Mouse (Mus musculus) MEL (cell line): ENCODE data around the gene Olfr15. TPM values are rescaled to one million over a fixed set of nuclear protein-coding genes. Genes with fewer than 3 reads are reported as not detected.

ENCODE experiments used
- DNase-seq: peaks from one replicate; pipeline ENCODE4 v3.0.0; 2011; ENCODE audit warnings: low read depth, low spot score
- H3K27ac ChIP-seq: 2 replicates; pipeline ENCODE4 v1.5.1; 2012; ENCODE audit warnings: low read depth, mild to moderate bottlenecking, control low read depth, low read length, moderate library complexity; ENCODE audit not compliant: control insufficient read depth
- H3K27me3 ChIP-seq, 2 experiments: fragments of 150-350 bp in 1 of 2; sonication (generic) in 1 of 2; 2 replicates each; pipeline ENCODE4 v1.6.1; 2012; ENCODE audit warnings: low read length in 2 of 2, mild to moderate bottlenecking in 2 of 2, improper control_type of control experiment in 1 of 2, moderate library complexity in 1 of 2; ENCODE audit not compliant: insufficient read depth in 2 of 2, control insufficient read depth in 1 of 2
- H3K36me3 ChIP-seq, 2 experiments: 2 replicates each; pipeline ENCODE4 v1.6.1; 2012 to 2014; ENCODE audit warnings: low read length in 2 of 2, improper control_type of control experiment in 1 of 2, inconsistent platforms in 1 of 2, mild to moderate bottlenecking in 1 of 2; ENCODE audit not compliant: insufficient read depth in 2 of 2, control insufficient read depth in 1 of 2
- H3K4me1 ChIP-seq, 2 experiments: fragments of 150-350 bp in 1 of 2; sonication (generic) in 1 of 2; 2 replicates each; pipeline ENCODE4 v1.6.1; 2012; ENCODE audit warnings: low read length in 2 of 2, improper control_type of control experiment in 1 of 2, mild to moderate bottlenecking in 1 of 2; ENCODE audit not compliant: insufficient read depth in 2 of 2, control insufficient read depth in 1 of 2
- H3K4me3 ChIP-seq, 2 experiments: fragments of 150-350 bp in 1 of 2; sonication (generic) in 1 of 2; 2 replicates each; pipeline ENCODE4 v1.5.1; 2012; ENCODE audit warnings: low read depth in 2 of 2, low read length in 2 of 2, mild to moderate bottlenecking in 2 of 2, moderate library complexity in 2 of 2, control low read depth in 1 of 2, improper control_type of control experiment in 1 of 2; ENCODE audit not compliant: control insufficient read depth in 1 of 2, insufficient read depth in 1 of 2
- H3K79me2 ChIP-seq: 2 replicates; pipeline ENCODE4 v1.6.1; 2012; ENCODE audit warnings: mild to moderate bottlenecking, low read length, moderate library complexity; ENCODE audit not compliant: control insufficient read depth, poor library complexity, insufficient read depth
- H3K9ac ChIP-seq: 2 replicates; pipeline ENCODE4 v1.6.1; 2012; ENCODE audit warnings: low read depth, mild to moderate bottlenecking, control low read depth, low read length, moderate library complexity; ENCODE audit not compliant: control insufficient read depth, poor library complexity, severe bottlenecking
- H3K9me3 ChIP-seq: fragments of 150-350 bp; sonication (generic); replicated peaks from 2 replicates; pipeline ENCODE4 v1.6.1; 2012; ENCODE audit warnings: mild to moderate bottlenecking, low read length, improper control_type of control experiment, moderate library complexity; ENCODE audit not compliant: insufficient read depth
- BHLHE40 ChIP-seq: IDR thresholded peaks from 2 replicates; pipeline ENCODE4 v1.6.1; 2012; ENCODE audit warnings: low read depth, mild to moderate bottlenecking, inconsistent platforms, low read length, improper control_type of control experiment, borderline replicate concordance
- CHD2 ChIP-seq: IDR thresholded peaks from 2 replicates; pipeline ENCODE4 v1.6.1; 2011; ENCODE audit warnings: low read length, improper control_type of control experiment
- ELF1 ChIP-seq: IDR thresholded peaks from 2 replicates; pipeline ENCODE4 v1.6.1; 2014; ENCODE audit warnings: low read depth, mild to moderate bottlenecking, inconsistent platforms, low read length, improper control_type of control experiment, moderate library complexity
- JUND ChIP-seq: IDR thresholded peaks from 2 replicates; pipeline ENCODE4 v1.6.1; 2011; ENCODE audit warnings: low read depth, mild to moderate bottlenecking, improper control_type of control experiment, low read length
- MAFK ChIP-seq: IDR thresholded peaks from 2 replicates; pipeline ENCODE4 v1.6.1; 2011; ENCODE audit warnings: low read depth, mild to moderate bottlenecking, low read length, improper control_type of control experiment, borderline replicate concordance
- MAX ChIP-seq: IDR thresholded peaks from 2 replicates; pipeline ENCODE4 v1.6.1; 2011; ENCODE audit warnings: low read length, improper control_type of control experiment
- MEF2A ChIP-seq: IDR thresholded peaks from 2 replicates; pipeline ENCODE4 v1.6.1; 2014; ENCODE audit warnings: low read depth, mild to moderate bottlenecking, inconsistent platforms, low read length, improper control_type of control experiment; ENCODE audit not compliant: poor library complexity, insufficient replicate concordance, severe bottlenecking; ENCODE audit errors: extremely low read depth
- MXI1 ChIP-seq: IDR thresholded peaks from 2 replicates; pipeline ENCODE4 v1.6.1; 2011; ENCODE audit warnings: mild to moderate bottlenecking, low read depth, low read length, improper control_type of control experiment
- MYC ChIP-seq: IDR thresholded peaks from 2 replicates; pipeline ENCODE4 v1.6.1; 2011; ENCODE audit warnings: low read depth, mild to moderate bottlenecking, low read length, improper control_type of control experiment, moderate library complexity
- POLR2AphosphoS2 ChIP-seq: IDR thresholded peaks from 2 replicates; pipeline ENCODE4 v1.6.1; 2011; ENCODE audit warnings: low read length, improper control_type of control experiment
- POLR2AphosphoS5 ChIP-seq: IDR thresholded peaks from 2 replicates; pipeline ENCODE4 v1.6.1; 2012; ENCODE audit warnings: low read depth, borderline replicate concordance, mild to moderate bottlenecking, inconsistent platforms, low read length, moderate library complexity, mixed read lengths
- RAD21 ChIP-seq: IDR thresholded peaks from 2 replicates; pipeline ENCODE4 v1.6.1; 2011; ENCODE audit warnings: mild to moderate bottlenecking, low read depth, low read length, improper control_type of control experiment
- RCOR1 ChIP-seq: IDR thresholded peaks from 2 replicates; pipeline ENCODE4 v1.6.1; 2012; ENCODE audit warnings: low read depth, mild to moderate bottlenecking, inconsistent platforms, low read length, improper control_type of control experiment
- SIN3A ChIP-seq: IDR thresholded peaks from 2 replicates; pipeline ENCODE4 v1.6.1; 2012; ENCODE audit warnings: low read length, improper control_type of control experiment, inconsistent platforms
- SMC3 ChIP-seq: IDR thresholded peaks from 2 replicates; pipeline ENCODE4 v1.6.1; 2011; ENCODE audit warnings: low read depth, low read length, improper control_type of control experiment
- TCF12 ChIP-seq: IDR thresholded peaks from 2 replicates; pipeline ENCODE4 v1.6.1; 2014; ENCODE audit warnings: low read depth, mild to moderate bottlenecking, inconsistent platforms, low read length, improper control_type of control experiment, moderate library complexity
- ZMIZ1 ChIP-seq: IDR thresholded peaks from 2 replicates; pipeline ENCODE4 v1.6.1; 2012; ENCODE audit warnings: low read depth, mild to moderate bottlenecking, inconsistent platforms, low read length, improper control_type of control experiment, moderate library complexity
- polyA plus RNA-seq, 2 experiments: library from polyadenylated mRNA; stranded (reverse) in 1 of 2; unstranded in 1 of 2; fragments of >175 nt in 1 of 2; fragments of >200 nt in 1 of 2; gene quantifications; 2 replicates each; pipeline versions ENCODE4 v1.2.1 to v1.2.4; 2012; ENCODE audit warnings: low replicate concordance in 2 of 2, low read depth in 1 of 2; ENCODE audit not compliant: insufficient read length in 2 of 2, insufficient read depth in 1 of 2, missing spikeins in 1 of 2
- total RNA-seq: library from RNA; depleted of rRNA; stranded (reverse); fragments of 300-350 nt; gene quantifications from 2 replicates; pipeline ENCODE4 v1.2.3, GENCODE M21; 2012; rRNA removed

Gene Olfr15
- total and polyA plus RNA-seq, 3 experiments = not detected

DNA sequence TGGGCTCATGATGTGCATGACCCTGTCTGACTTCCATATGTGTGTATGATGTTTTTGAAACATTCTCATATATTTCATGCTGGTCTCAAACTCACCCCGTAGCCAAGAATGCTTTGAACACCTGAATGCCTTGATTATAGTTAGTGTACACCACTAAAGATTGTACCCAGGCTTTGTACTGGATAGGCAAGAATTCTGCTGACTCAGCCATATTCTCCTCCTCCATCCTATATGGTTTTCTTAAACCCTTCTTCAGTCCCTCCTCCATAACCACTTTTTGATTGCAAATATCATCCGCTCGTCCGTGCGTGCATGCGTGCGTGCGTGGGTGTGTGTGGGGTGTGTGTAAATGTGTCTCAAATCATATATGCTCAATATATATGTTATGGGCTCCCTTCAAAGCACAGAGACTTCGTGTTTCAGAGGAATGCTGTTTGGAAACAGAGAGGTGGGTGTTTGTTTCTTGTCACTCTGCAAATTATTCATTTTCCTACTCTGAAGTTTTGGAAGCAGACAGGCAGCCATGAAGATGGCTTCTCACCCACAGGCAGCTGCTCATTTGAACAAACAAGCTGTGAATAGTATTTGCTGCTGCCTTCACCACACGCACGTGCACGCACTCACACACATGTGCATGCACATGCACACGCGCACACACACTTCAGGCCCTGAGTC lies 61.1 kb downstream of the Olfr15 start:
- Histone ChIP-seq H3K36me3 (peaks cover 2 to 13% of the 10 kb centered on the region in 2 experiments), H3K27me3 (no peaks in the 10 kb centered on the region), H3K9me3 (no peaks in the 10 kb centered on the region), H3K9ac (no peak overlapping the region), H3K4me1 (peaks cover 0 to 14% of the 10 kb centered on the region in 2 experiments; a peak in 3 of 4 replicates), H3K4me3 (no peak overlapping the region), H3K79me2 (peaks cover 16% of the 10 kb centered on the region)
- no peak for DNase-seq
- TF ChIP-seq MAFK (peak; percentile 93), MEF2A (no peak), MYC (no peak)
- TF ChIP-seq, all 39 proteins: peak for 1
- H3K27ac ChIP-seq = no peak overlapping the region

DNA sequence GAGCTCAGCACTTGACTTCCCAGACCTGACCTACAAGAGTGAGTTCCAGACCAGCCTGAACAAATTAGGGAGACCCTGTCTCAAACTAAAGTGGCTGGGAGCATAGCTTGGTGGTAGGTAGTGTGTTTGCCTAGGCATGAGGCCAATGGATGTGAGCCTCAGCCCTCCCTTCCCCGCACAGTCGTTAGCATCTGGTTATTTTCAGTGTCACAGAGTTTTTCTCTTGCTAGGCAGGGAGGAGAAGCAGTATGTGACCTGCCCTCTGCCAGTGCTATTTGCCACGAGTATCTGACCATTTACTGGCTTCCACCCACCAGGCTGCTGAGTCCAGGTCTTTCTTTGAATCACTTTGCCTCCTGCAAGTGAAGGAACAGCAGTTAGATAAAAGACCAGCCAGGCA lies 63.1 kb downstream of the Olfr15 start:
- Histone ChIP-seq H3K27ac (no peak overlapping the region), H3K4me1 (peaks cover 0 to 14% of the 10 kb centered on the region in 2 experiments; a peak in 3 of 4 replicates), H3K27me3 (no peaks in the 10 kb centered on the region), H3K4me3 (no peak overlapping the region)
- TF ChIP-seq RAD21 = no peak
- TF ChIP-seq POLR2AphosphoS2 = no peak
- TF ChIP-seq SMC3 = no peak
- no peak for TF ChIP-seq RCOR1
- no peak for TF ChIP-seq CHD2
- no peak for TF ChIP-seq MAX
- TF ChIP-seq MEF2A = no peak
- no peak for TF ChIP-seq POLR2AphosphoS5
- no peak for TF ChIP-seq ZMIZ1
- TF ChIP-seq MXI1 = no peak
- TF ChIP-seq ELF1 = no peak
- TF ChIP-seq TCF12 = no peak
- no peak for TF ChIP-seq JUND
- TF ChIP-seq BHLHE40 = no peak
- TF ChIP-seq SIN3A = no peak
- TF ChIP-seq, all 39 proteins: peak for 0
- Histone ChIP-seq H3K79me2 (peaks cover 7% of the 10 kb centered on the region), H3K9me3 (no peaks in the 10 kb centered on the region), H3K9ac (no peak overlapping the region), H3K36me3 (peaks cover 7 to 13% of the 10 kb centered on the region in 2 experiments)
- DNase-seq = no peak

Other genes with a start within 250 kb of the Olfr15 start
- not detected in 2 replicates for gene Olfr161, start 239.8 kb upstream of the Olfr15 start, total RNA-seq
- under 1 TPM in 1 of 2 experiments, not detected in 1; 0.01 TPM for gene Olfr161, start 239.8 kb upstream of the Olfr15 start, polyA plus RNA-seq
- gene Mefv, start 112.8 kb upstream of the Olfr15 start, total RNA-seq = not detected in 2 replicates
- gene Mefv, start 112.8 kb upstream of the Olfr15 start, polyA plus RNA-seq = not detected
- gene Zfp263, start 86.8 kb upstream of the Olfr15 start, total RNA-seq = 13.5 and 18.5 TPM in 2 replicates
- gene Zfp263, start 86.8 kb upstream of the Olfr15 start, polyA plus RNA-seq = 10 to 100 TPM in 1 of 2 experiments, not detected in 1; 17.9 TPM
- 0.39 and 0.46 TPM in 2 replicates for gene Zfp174, start 16.4 kb downstream of the Olfr15 start, total RNA-seq
- gene Zfp174, start 16.4 kb downstream of the Olfr15 start, polyA plus RNA-seq = 10 to 100 TPM in 1 of 2 experiments, under 1 TPM in 1; 0.58 to 24.5 TPM
- gene Naa60, start 41.5 kb downstream of the Olfr15 start, total RNA-seq = 26.9 and 28.0 TPM in 2 replicates
- 10 to 100 TPM in 1 of 2 experiments, not detected in 1; 67.5 TPM for gene Naa60, start 41.5 kb downstream of the Olfr15 start, polyA plus RNA-seq
- gene Zfp597, start 53.7 kb downstream of the Olfr15 start, total RNA-seq = 8.4 and 10.1 TPM in 2 replicates
- gene Zfp597, start 53.7 kb downstream of the Olfr15 start, polyA plus RNA-seq = 1 to 10 TPM in 1 of 2 experiments, not detected in 1; 6.9 TPM
- 0.52 and 0.62 TPM in 2 replicates for gene Gm20695, start 53.8 kb downstream of the Olfr15 start, total RNA-seq
- not detected for gene Gm20695, start 53.8 kb downstream of the Olfr15 start, polyA plus RNA-seq
- 3.5 and 4.2 TPM in 2 replicates for gene 1700037C18Rik, start 77.8 kb downstream of the Olfr15 start, total RNA-seq
- 1 to 10 TPM in 1 of 2 experiments, not detected in 1; 7.2 TPM for gene 1700037C18Rik, start 77.8 kb downstream of the Olfr15 start, polyA plus RNA-seq
- 26.3 and 28.9 TPM in 2 replicates for gene Cluap1, start 77.9 kb downstream of the Olfr15 start, total RNA-seq
- 10 to 100 TPM in 1 of 2 experiments, not detected in 1; 30.7 TPM for gene Cluap1, start 77.9 kb downstream of the Olfr15 start, polyA plus RNA-seq
- gene Nlrc3, start 145.8 kb downstream of the Olfr15 start, total RNA-seq = 0.46 and 0.82 TPM in 2 replicates
- gene Nlrc3, start 145.8 kb downstream of the Olfr15 start, polyA plus RNA-seq = under 1 TPM in 1 of 2 experiments, not detected in 1; 0.77 TPM
- 23.0 and 24.3 TPM in 2 replicates for gene Slx4, start 172.9 kb downstream of the Olfr15 start, total RNA-seq
- 10 to 100 TPM in 1 of 2 experiments, not detected in 1; 35.2 TPM for gene Slx4, start 172.9 kb downstream of the Olfr15 start, polyA plus RNA-seq
- 0.42 and 0.81 TPM in 2 replicates for gene Dnase1, start 206.1 kb downstream of the Olfr15 start, total RNA-seq
- gene Dnase1, start 206.1 kb downstream of the Olfr15 start, polyA plus RNA-seq = 1 to 10 TPM in 1 of 2 experiments, not detected in 1; 7.7 TPM
- gene Trap1, start 246.9 kb downstream of the Olfr15 start, total RNA-seq = 120 and 128 TPM in 2 replicates
- gene Trap1, start 246.9 kb downstream of the Olfr15 start, polyA plus RNA-seq = 100 to 1,000 TPM; 214 to 299 TPM